Mouse (Mus musculus): ENCODE results near the gene Gtf3a. TPM values are rescaled to one million over a fixed set of nuclear protein-coding genes. Genes with fewer than 3 reads are reported as not detected.

The Gtf3a gene
- 49.1 TPM for polyA plus RNA-seq (2015; fragmentation: Illumina TruSeq; extraction: RNeasy Lipid Tissue Mini Kit (QIAGEN cat#74804); ENCODE audit: low read depth, low replicate concordance)

DNA sequence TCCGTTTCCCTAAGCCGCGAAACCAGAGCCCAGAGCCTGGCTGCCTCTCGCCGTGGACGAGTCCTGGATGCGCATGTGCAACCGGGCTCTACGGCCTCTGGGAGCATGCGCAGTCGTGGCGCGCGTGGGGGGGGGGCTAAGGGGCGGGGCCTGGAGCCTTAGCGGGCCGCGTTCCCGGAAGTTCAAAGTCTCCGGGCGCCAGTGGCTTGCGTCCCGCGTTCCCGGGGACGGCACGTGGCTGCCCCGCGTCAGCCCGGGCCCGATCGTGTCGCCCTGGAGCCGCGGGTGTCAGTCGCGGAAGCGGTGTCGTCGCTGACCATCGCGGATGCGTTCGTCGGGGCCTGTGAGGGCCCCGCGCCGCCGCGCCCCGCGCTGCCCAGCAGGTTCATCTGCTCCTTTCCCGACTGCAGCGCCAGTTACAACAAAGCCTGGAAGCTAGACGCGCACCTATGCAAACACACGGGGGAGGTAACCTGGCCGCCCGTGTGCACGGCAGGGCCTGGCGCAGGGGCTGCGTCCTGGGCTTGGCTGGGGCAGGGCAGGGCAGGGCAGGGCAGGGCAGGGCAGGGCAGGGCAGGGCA lies at the start of gene Gtf3a:
Gene Gtf3a (plus strand): TSS at position 150 of the 581 bp plus-strand sequence.

DNA sequence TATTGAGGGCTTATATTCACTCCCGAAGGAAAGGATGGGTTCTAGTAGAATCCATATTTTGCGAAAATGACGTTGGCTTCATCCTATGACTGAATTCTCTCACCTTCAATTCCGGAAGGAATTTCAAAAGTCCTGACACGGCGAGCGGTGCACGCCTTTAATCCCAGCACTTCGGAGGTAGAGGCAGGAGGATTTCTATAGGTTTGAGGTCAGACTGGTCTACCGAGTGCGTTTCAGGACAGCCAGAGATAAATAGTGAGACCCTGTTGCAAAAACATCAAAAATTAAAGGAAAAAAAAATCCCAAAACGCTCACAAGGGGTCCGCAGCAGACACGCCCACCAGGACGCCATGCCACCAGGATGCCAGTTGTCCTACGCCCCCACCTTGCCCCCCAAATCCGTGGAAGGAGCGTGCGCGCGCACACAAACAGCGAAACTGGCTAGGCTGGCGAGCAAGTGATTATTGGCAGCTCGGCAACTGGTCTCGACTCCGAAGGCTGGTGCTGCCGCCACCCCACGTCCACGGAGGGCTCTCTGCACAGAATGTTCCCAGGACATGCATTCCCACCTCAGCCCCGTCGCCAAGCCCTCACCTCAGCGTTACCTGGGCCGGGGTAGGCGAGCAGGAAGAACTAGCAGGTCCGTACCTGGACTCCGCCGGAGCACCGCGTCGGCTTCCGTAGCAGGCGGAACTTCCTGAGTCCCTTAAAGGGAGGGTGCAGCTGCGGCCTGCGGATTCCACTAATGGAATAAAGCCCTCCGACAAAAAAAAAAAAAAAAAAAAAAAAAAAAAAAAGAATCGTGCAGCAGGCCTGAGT lies 14.9 kb downstream of the Gtf3a start, which contains the start of gene Mtif3:
Gene Mtif3 (minus strand): TSS at position 683 of the 819 bp plus-strand sequence.

Other genes starting within 250 kb of the Gtf3a start
- 35.0 TPM for gene Usp12, start 153.7 kb upstream of the Gtf3a start, polyA plus RNA-seq (2015; fragmentation: Illumina TruSeq; extraction: RNeasy Lipid Tissue Mini Kit (QIAGEN cat#74804); ENCODE audit: low read depth, low replicate concordance)
- 694 TPM for gene Rpl21, start 115.8 kb upstream of the Gtf3a start, polyA plus RNA-seq (2015; fragmentation: Illumina TruSeq; extraction: RNeasy Lipid Tissue Mini Kit (QIAGEN cat#74804); ENCODE audit: low read depth, low replicate concordance)
- 13.8 TPM for gene Rasl11a, start 103.6 kb upstream of the Gtf3a start, polyA plus RNA-seq (2015; fragmentation: Illumina TruSeq; extraction: RNeasy Lipid Tissue Mini Kit (QIAGEN cat#74804); ENCODE audit: low read depth, low replicate concordance)
- gene Mtif3, start 15.1 kb downstream of the Gtf3a start, polyA plus RNA-seq (2015; fragmentation: Illumina TruSeq; extraction: RNeasy Lipid Tissue Mini Kit (QIAGEN cat#74804); ENCODE audit: low read depth, low replicate concordance), result 27.1 TPM
- gene Lnx2, start 127.9 kb downstream of the Gtf3a start, polyA plus RNA-seq (2015; fragmentation: Illumina TruSeq; extraction: RNeasy Lipid Tissue Mini Kit (QIAGEN cat#74804); ENCODE audit: low read depth, low replicate concordance), result 2.9 TPM
- gene Polr1d, start 128.4 kb downstream of the Gtf3a start, polyA plus RNA-seq (2015; fragmentation: Illumina TruSeq; extraction: RNeasy Lipid Tissue Mini Kit (QIAGEN cat#74804); ENCODE audit: low read depth, low replicate concordance), result 118 TPM
- 0.42 TPM for gene Gsx1, start 240.0 kb downstream of the Gtf3a start, polyA plus RNA-seq (2015; fragmentation: Illumina TruSeq; extraction: RNeasy Lipid Tissue Mini Kit (QIAGEN cat#74804); ENCODE audit: low read depth, low replicate concordance)